ENCODE assay signal across 26 mouse cellular contexts in the genomic region with DNA sequence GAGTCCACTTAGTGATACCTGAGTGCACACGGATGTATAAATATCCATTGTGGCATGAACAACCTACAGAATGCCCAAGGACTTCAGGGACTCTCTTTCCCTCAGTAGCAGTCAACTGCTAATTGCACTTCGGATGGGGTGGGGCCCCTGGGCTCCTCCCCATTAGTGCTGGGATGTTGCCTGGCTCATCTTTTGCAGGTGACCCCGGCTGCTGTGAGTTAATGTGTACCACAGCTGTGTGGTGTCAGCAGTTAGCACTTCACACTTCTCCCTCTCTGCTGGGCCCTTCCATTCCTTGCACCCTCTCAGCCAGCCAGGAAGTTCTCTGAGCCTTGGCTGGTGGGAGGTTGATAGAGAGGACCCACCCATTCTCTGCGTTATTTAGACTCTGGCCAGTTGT.
DNase-seq lines count a peak whose midpoint lies in the region; ATAC-seq and TF ChIP-seq lines count a peak whose summit lies in the region.
"Had no signal": no experiment of that assay in that cellular context is flagged by ENCODE, and none has a peak within 500 bp of the region (broad histone marks: within the 10 kb centered on the region; RNA-seq: fewer than 3 reads in every experiment).

No protein-coding gene starts in this region.

- DNase-seq in liver, embryonic 11.5 days (ENCODE audit: low spot score) = no peak
- peak; percentile 87 for DNase-seq in kidney, adult 2 months
- DNase-seq in kidney, postnatal 0 days (ENCODE audit: low spot score) = no peak
- peak; percentile 73 for DNase-seq in yolk sac, embryonic 10.5 days (ENCODE audit: low spot score)
- no peak for DNase-seq in thymus, postnatal 0 days (ENCODE audit: low spot score)
- DNase-seq in lung, postnatal 25 days (ENCODE audit: low spot score) = no peak
- DNase-seq: adrenal gland, postnatal 25 days; B cell, adult 2 months; cerebellum, adult 18-20 months; cerebellum, postnatal 10 days; gastrocnemius, postnatal 14 days; heart, postnatal 36 days; layer of hippocampus, adult 9-11 months; lung, postnatal 4 days; midbrain, embryonic 14.5 days; spleen, adult 18-20 months; thymus, adult 2 months had no signal

- 0 out of 2 replicates have a peak overlapping the region, but pooled peaks have one; percentile 86 for H3K27ac ChIP-seq in liver, embryonic 12.5 days
- H3K27ac ChIP-seq in liver, embryonic 11.5 days (ENCODE audit: low read depth, low read length) = no peak overlapping the region
- peak overlapping the region; percentile 31; the same call in 1 of the 2 replicates for H3K27ac ChIP-seq in kidney, adult 2 months (ENCODE audit: insufficient read depth, low read depth, low read length)
- H3K27ac ChIP-seq in kidney, postnatal 0 days = no peak overlapping the region
- H3K27ac ChIP-seq in forebrain, embryonic 12.5 days = no peak overlapping the region
- H3K27ac ChIP-seq: embryonic facial prominence, embryonic 15.5 days; forebrain, embryonic 13.5 days; hindbrain, embryonic 12.5 days; limb, embryonic 10.5 days; limb, embryonic 15.5 days; stomach, postnatal 0 days had no signal

- H3K9me3 ChIP-seq in liver, embryonic 12.5 days (replicated peaks) = no peaks in the 10 kb centered on the region
- H3K9me3 ChIP-seq in liver, embryonic 11.5 days (ENCODE audit: control insufficient read depth, low read length) = no peaks in the 10 kb centered on the region
- no peaks in the 10 kb centered on the region for H3K9me3 ChIP-seq in kidney, postnatal 0 days (replicated peaks; ENCODE audit: low read length)
- no peaks in the 10 kb centered on the region for H3K9me3 ChIP-seq in forebrain, embryonic 12.5 days
- H3K9me3 ChIP-seq: embryonic facial prominence, embryonic 15.5 days; forebrain, embryonic 13.5 days; hindbrain, embryonic 12.5 days; limb, embryonic 10.5 days; limb, embryonic 15.5 days; megakaryocyte, embryonic 14.5 days had no signal

- no peak for TF ChIP-seq CTCF in kidney, adult 2 months (conservative IDR thresholded peaks at IDR 0.05; ENCODE audit: insufficient read depth, insufficient read length, low read depth, low read length)
- TF ChIP-seq CTCF in kidney, postnatal 0 days (IDR thresholded peaks at IDR 0.05; ENCODE audit: low read depth) = no peak

- no peak overlapping the region for H3K4me2 ChIP-seq in liver, embryonic 12.5 days
- no peak overlapping the region for H3K4me2 ChIP-seq in liver, embryonic 11.5 days
- H3K4me2 ChIP-seq in kidney, postnatal 0 days (ENCODE audit: low read length) = no peak overlapping the region
- no peak overlapping the region for H3K4me2 ChIP-seq in forebrain, embryonic 12.5 days
- H3K4me2 ChIP-seq: embryonic facial prominence, embryonic 15.5 days; forebrain, embryonic 13.5 days; hindbrain, embryonic 12.5 days; limb, embryonic 15.5 days had no signal

- no peak for TF ChIP-seq POLR2A in kidney, adult 2 months (IDR thresholded peaks at IDR 0.05; ENCODE audit: low read depth, low read length)

- H3K27me3 ChIP-seq in liver, embryonic 12.5 days (replicated peaks) = no peaks in the 10 kb centered on the region
- H3K27me3 ChIP-seq in liver, embryonic 11.5 days (replicated peaks; ENCODE audit: control insufficient read depth, insufficient read depth, low read length) = no peaks in the 10 kb centered on the region
- no peaks in the 10 kb centered on the region for H3K27me3 ChIP-seq in kidney, adult 2 months (replicated peaks; ENCODE audit: control insufficient read depth, insufficient read depth, low read length)
- no peaks in the 10 kb centered on the region for H3K27me3 ChIP-seq in kidney, postnatal 0 days (ENCODE audit: insufficient read depth, low read length)
- peaks cover 9% of the 10 kb centered on the region; the same call in 1 of the 2 replicates for H3K27me3 ChIP-seq in forebrain, embryonic 12.5 days
- H3K27me3 ChIP-seq: embryonic facial prominence, embryonic 15.5 days; forebrain, embryonic 13.5 days; hindbrain, embryonic 12.5 days; limb, embryonic 15.5 days; megakaryocyte, embryonic 14.5 days had no signal

- H3K4me1 ChIP-seq in liver, embryonic 12.5 days = peaks cover 80% of the 10 kb centered on the region
- peaks cover 39% of the 10 kb centered on the region for H3K4me1 ChIP-seq in liver, embryonic 11.5 days (replicated peaks; ENCODE audit: control insufficient read depth, insufficient read depth, low read length)
- H3K4me1 ChIP-seq in kidney, adult 2 months (ENCODE audit: control insufficient read depth, insufficient read depth, low read length) = peaks cover 4% of the 10 kb centered on the region
- H3K4me1 ChIP-seq in kidney, postnatal 0 days (replicated peaks; ENCODE audit: insufficient read depth, low read length) = no peaks in the 10 kb centered on the region
- 0 out of 2 replicates have a peak, but pooled peaks cover 5% of the 10 kb centered on the region for H3K4me1 ChIP-seq in forebrain, embryonic 12.5 days
- H3K4me1 ChIP-seq: hindbrain, embryonic 12.5 days had no signal

- no peak overlapping the region for H3K4me3 ChIP-seq in liver, embryonic 12.5 days
- H3K4me3 ChIP-seq in liver, embryonic 11.5 days (ENCODE audit: low read depth, low read length) = no peak overlapping the region
- no peak overlapping the region for H3K4me3 ChIP-seq in kidney, adult 2 months (ENCODE audit: insufficient read depth, low read depth, low read length)
- H3K4me3 ChIP-seq in kidney, postnatal 0 days (replicated peaks; ENCODE audit: low read depth, low read length) = no peak overlapping the region
- H3K4me3 ChIP-seq in forebrain, embryonic 12.5 days (replicated peaks) = no peak overlapping the region
- H3K4me3 ChIP-seq: embryonic facial prominence, embryonic 15.5 days; forebrain, embryonic 13.5 days; hindbrain, embryonic 12.5 days; limb, embryonic 10.5 days; limb, embryonic 15.5 days had no signal

- no peak for ATAC-seq in liver, embryonic 12.5 days
- ATAC-seq in liver, embryonic 11.5 days (replicated peaks; ENCODE audit: low FRiP score) = no peak
- ATAC-seq in kidney, postnatal 0 days (replicated peaks; ENCODE audit: low FRiP score, low read depth) = peak; percentile 73
- ATAC-seq in forebrain, embryonic 12.5 days (ENCODE audit: low FRiP score) = no peak
- ATAC-seq: forebrain, embryonic 13.5 days had no signal

- no peaks in the 10 kb centered on the region for H3K36me3 ChIP-seq in liver, embryonic 12.5 days
- H3K36me3 ChIP-seq in liver, embryonic 11.5 days (ENCODE audit: control insufficient read depth, insufficient read depth, low read length) = no peaks in the 10 kb centered on the region
- no peaks in the 10 kb centered on the region for H3K36me3 ChIP-seq in kidney, adult 2 months (ENCODE audit: control insufficient read depth, insufficient read depth, low read length)
- no peaks in the 10 kb centered on the region for H3K36me3 ChIP-seq in kidney, postnatal 0 days (ENCODE audit: insufficient read depth, low read length)
- no peaks in the 10 kb centered on the region for H3K36me3 ChIP-seq in forebrain, embryonic 12.5 days (replicated peaks)
- H3K36me3 ChIP-seq: embryonic facial prominence, embryonic 15.5 days; hindbrain, embryonic 12.5 days; limb, embryonic 10.5 days; limb, embryonic 15.5 days had no signal

- no peak overlapping the region for H3K9ac ChIP-seq in liver, embryonic 12.5 days
- no peak overlapping the region for H3K9ac ChIP-seq in liver, embryonic 11.5 days (ENCODE audit: low read depth, low read length)
- no peak overlapping the region for H3K9ac ChIP-seq in kidney, postnatal 0 days (ENCODE audit: low read depth, low read length)
- no peak overlapping the region for H3K9ac ChIP-seq in forebrain, embryonic 12.5 days
- H3K9ac ChIP-seq: embryonic facial prominence, embryonic 15.5 days; forebrain, embryonic 13.5 days; hindbrain, embryonic 12.5 days; limb, embryonic 15.5 days had no signal

- WGBS in liver, embryonic 12.5 days (ENCODE audit: insufficient replicate concordance) = 38% methylated on average over 4 of the region's 4 CpGs
- WGBS in liver, embryonic 11.5 days = 48% methylated on average over 4 of the region's 4 CpGs
- WGBS in kidney, adult 2 months = 42% methylated on average over 4 of the region's 4 CpGs
- 50% methylated on average over 4 of the region's 4 CpGs for WGBS in kidney, postnatal 0 days
- WGBS in forebrain, embryonic 12.5 days = 82% methylated on average over 4 of the region's 4 CpGs

Comparison
In these comparisons a context has a peak if more than half of its experiments do, and no peak if none do; other contexts are left out.
1. H3K27ac ChIP-seq: peak in liver, embryonic 12.5 days (single experiment) and kidney, adult 2 months (single experiment); none in liver, embryonic 11.5 days (single experiment), kidney, postnatal 0 days (single experiment) and forebrain, embryonic 12.5 days (single experiment).
2. DNase-seq: peak in kidney, adult 2 months (single experiment) and yolk sac, embryonic 10.5 days (single experiment); none in liver, embryonic 11.5 days (single experiment), kidney, postnatal 0 days (single experiment), thymus, postnatal 0 days (single experiment) and lung, postnatal 25 days (single experiment).